Comparison of ENCODE assay signal across 9 mouse cellular contexts in genomic region chr8:70137890-70138289, GRCm38 (mm10). TPM values are rescaled to one million over a fixed set of nuclear protein-coding genes. Genes with fewer than 3 reads are reported as not detected.
DNase-seq lines count a peak whose midpoint lies in the region; ATAC-seq and TF ChIP-seq lines count a peak whose summit lies in the region.
"Had no signal": no experiment of that assay in that cellular context is flagged by ENCODE, and none has a peak within 500 bp of the region (broad histone marks: within the 10 kb centered on the region; RNA-seq: fewer than 3 reads in every experiment).

No protein-coding gene starts in this region.

- H3K9me3 ChIP-seq in kidney, embryonic 16.5 days (ENCODE audit: low read length), result no peaks in the 10 kb centered on the region
- H3K9me3 ChIP-seq in intestine, postnatal 0 days (ENCODE audit: control insufficient read depth), result no peaks in the 10 kb centered on the region
- no peaks in the 10 kb centered on the region for H3K9me3 ChIP-seq in neural tube, embryonic 12.5 days

- no peak for TF ChIP-seq CTCF in embryonic fibroblast, embryonic 13.5 days (IDR thresholded peaks at IDR 0.05; ENCODE audit: borderline replicate concordance, insufficient read depth, low read length)
- no peak for TF ChIP-seq CTCF in intestine, postnatal 0 days (IDR thresholded peaks at IDR 0.05; ENCODE audit: low read depth)

- DNase-seq in kidney, adult 18-20 months, result no peak
- DNase-seq in frontal cortex, postnatal 10 days (ENCODE audit: low spot score in 2 of 2), result no peak
- no peak for DNase-seq in adrenal gland, adult 18-20 months (ENCODE audit: low spot score in 2 of 2)
- no peak for DNase-seq in left cerebral cortex, postnatal 14 days (ENCODE audit: low spot score in 2 of 2)
- DNase-seq: kidney, postnatal 4 days had no signal

- peak overlapping the region; percentile 68 for H3K4me2 ChIP-seq in kidney, embryonic 16.5 days (replicated peaks; ENCODE audit: low read depth, low read length)
- peak overlapping the region; percentile 71 for H3K4me2 ChIP-seq in intestine, postnatal 0 days (replicated peaks; ENCODE audit: low read depth)
- H3K4me2 ChIP-seq in neural tube, embryonic 12.5 days (replicated peaks), result peak overlapping the region; percentile 84

- H3K9ac ChIP-seq in kidney, embryonic 16.5 days (replicated peaks; ENCODE audit: low read length), result no peak overlapping the region
- no peak overlapping the region for H3K9ac ChIP-seq in intestine, postnatal 0 days (ENCODE audit: low read depth, low read length)
- H3K9ac ChIP-seq in neural tube, embryonic 12.5 days, result no peak overlapping the region

- peak overlapping the region; percentile 76 for H3K4me3 ChIP-seq in kidney, embryonic 16.5 days (ENCODE audit: low read length)
- H3K4me3 ChIP-seq in embryonic fibroblast, embryonic 13.5 days (ENCODE audit: insufficient read depth, low read length), result peak overlapping the region; percentile 53; the same call in 1 of the 2 replicates
- no peak overlapping the region for H3K4me3 ChIP-seq in intestine, postnatal 0 days (ENCODE audit: low read depth, low read length)
- no peak overlapping the region for H3K4me3 ChIP-seq in neural tube, embryonic 12.5 days

- no peaks in the 10 kb centered on the region for H3K27me3 ChIP-seq in kidney, embryonic 16.5 days (ENCODE audit: insufficient read depth, low read length)
- H3K27me3 ChIP-seq in intestine, postnatal 0 days (replicated peaks; ENCODE audit: control insufficient read depth, insufficient read depth, low read length), result no peaks in the 10 kb centered on the region
- H3K27me3 ChIP-seq in neural tube, embryonic 12.5 days (replicated peaks), result no peaks in the 10 kb centered on the region

- no peak for ATAC-seq in kidney, embryonic 16.5 days (ENCODE audit: low FRiP score, low TSS enrichment)
- no peak for ATAC-seq in intestine, postnatal 0 days
- no peak for ATAC-seq in neural tube, embryonic 12.5 days (ENCODE audit: low FRiP score, low read depth)

- H3K36me3 ChIP-seq in kidney, embryonic 16.5 days (ENCODE audit: insufficient read depth, low read length), result peaks cover 36% of the 10 kb centered on the region
- H3K36me3 ChIP-seq in intestine, postnatal 0 days (ENCODE audit: control insufficient read depth, insufficient read depth), result peaks cover 48% of the 10 kb centered on the region
- H3K36me3 ChIP-seq in neural tube, embryonic 12.5 days, result peaks cover 49% of the 10 kb centered on the region

- TF ChIP-seq POLR2A in embryonic fibroblast, embryonic 13.5 days (IDR thresholded peaks at IDR 0.05; ENCODE audit: low read depth, low read length), result no peak

- intact Hi-C loops in left cerebral cortex, postnatal 14 days (cut with DNase I), result no loop called here

- WGBS in kidney, embryonic 16.5 days, result 81% methylated on average over 4 of the region's 4 CpGs
- 83% methylated on average over 4 of the region's 4 CpGs for WGBS in intestine, postnatal 0 days
- 82% methylated on average over 4 of the region's 4 CpGs for WGBS in neural tube, embryonic 12.5 days

- H3K27ac ChIP-seq in kidney, embryonic 16.5 days (ENCODE audit: low read length), result no peak overlapping the region
- no peak overlapping the region for H3K27ac ChIP-seq in embryonic fibroblast, embryonic 13.5 days (ENCODE audit: insufficient read depth, low read length)
- no peak overlapping the region for H3K27ac ChIP-seq in intestine, postnatal 0 days (ENCODE audit: low read depth, low read length)
- H3K27ac ChIP-seq in neural tube, embryonic 12.5 days, result no peak overlapping the region

- peaks cover 22% of the 10 kb centered on the region for H3K4me1 ChIP-seq in kidney, embryonic 16.5 days (ENCODE audit: insufficient read depth, low read length)
- 0 out of 2 replicates have a peak, but pooled peaks cover 7% of the 10 kb centered on the region for H3K4me1 ChIP-seq in embryonic fibroblast, embryonic 13.5 days (ENCODE audit: control insufficient read depth, insufficient read depth, low read length)
- peaks cover 6% of the 10 kb centered on the region for H3K4me1 ChIP-seq in intestine, postnatal 0 days (replicated peaks; ENCODE audit: control insufficient read depth, insufficient read depth, low read length)
- H3K4me1 ChIP-seq in neural tube, embryonic 12.5 days, result peaks cover 23% of the 10 kb centered on the region

RNA-seq across cellular contexts. Expression of gene Rfxank, which starts 1.1 kb away (rescaled TPM):
- 20.4 and 21.7 TPM in 2 replicates for polyA plus RNA-seq in kidney, embryonic 16.5 days (2015; fragmentation: Nextera tagmentation; extraction: Ambion mirVana)
- 7.4 and 10.1 TPM in 2 replicates for polyA plus RNA-seq in embryonic fibroblast, embryonic 13.5 days (2011; ENCODE audit: insufficient read length, low read depth, missing spikeins)
- 11.1 and 11.2 TPM in 2 replicates for polyA plus RNA-seq in intestine, postnatal 0 days (2015; fragmentation: Nextera tagmentation; extraction: Ambion mirVana)
- 16.5 and 17.2 TPM in 2 replicates for polyA plus RNA-seq in neural tube, embryonic 12.5 days (2016; fragmentation: Nextera tagmentation; extraction: Ambion mirVana)
- total RNA-seq in adrenal gland, adult 18-20 months (2021), result 10 to 100 TPM; 13.0 to 17.4 TPM
- total RNA-seq in left cerebral cortex, postnatal 14 days (2021), result 1 to 10 TPM; 9.2 to 9.6 TPM

RNA-seq across cellular contexts. Expression of gene Borcs8, which starts 1.4 kb away (rescaled TPM):
- polyA plus RNA-seq in kidney, embryonic 16.5 days (2015; fragmentation: Nextera tagmentation; extraction: Ambion mirVana), result 58.3 and 58.6 TPM in 2 replicates
- 59.2 and 65.3 TPM in 2 replicates for polyA plus RNA-seq in embryonic fibroblast, embryonic 13.5 days (2011; ENCODE audit: insufficient read length, low read depth, missing spikeins)
- 29.2 and 32.5 TPM in 2 replicates for polyA plus RNA-seq in intestine, postnatal 0 days (2015; fragmentation: Nextera tagmentation; extraction: Ambion mirVana)
- 44.9 and 49.1 TPM in 2 replicates for polyA plus RNA-seq in neural tube, embryonic 12.5 days (2016; fragmentation: Nextera tagmentation; extraction: Ambion mirVana)
- total RNA-seq in adrenal gland, adult 18-20 months (2021), result 10 to 100 TPM; 54.8 to 59.2 TPM
- total RNA-seq in left cerebral cortex, postnatal 14 days (2021), result 10 to 100 TPM; 44.3 to 48.7 TPM

RNA-seq across cellular contexts. Expression of gene Mef2b, which starts 1.6 kb away (rescaled TPM):
- polyA plus RNA-seq in kidney, embryonic 16.5 days (2015; fragmentation: Nextera tagmentation; extraction: Ambion mirVana), result 0.24 and 0.49 TPM in 2 replicates
- polyA plus RNA-seq in embryonic fibroblast, embryonic 13.5 days (2011; ENCODE audit: insufficient read length, low read depth, missing spikeins), result not detected in 2 replicates
- polyA plus RNA-seq in intestine, postnatal 0 days (2015; fragmentation: Nextera tagmentation; extraction: Ambion mirVana), result 0.12 TPM in 1 of 2 replicates, not detected in the other
- polyA plus RNA-seq in neural tube, embryonic 12.5 days (2016; fragmentation: Nextera tagmentation; extraction: Ambion mirVana), result 0.29 and 0.38 TPM in 2 replicates
- total RNA-seq in adrenal gland, adult 18-20 months (2021), result under 1 TPM; 0.48 to 0.99 TPM
- not detected for total RNA-seq in left cerebral cortex, postnatal 14 days (2021)

RNA-seq across cellular contexts. Expression of gene Nr2c2ap, which starts 6.8 kb away (rescaled TPM):
- 32.2 and 35.2 TPM in 2 replicates for polyA plus RNA-seq in kidney, embryonic 16.5 days (2015; fragmentation: Nextera tagmentation; extraction: Ambion mirVana)
- 13.4 and 14.4 TPM in 2 replicates for polyA plus RNA-seq in embryonic fibroblast, embryonic 13.5 days (2011; ENCODE audit: insufficient read length, low read depth, missing spikeins)
- polyA plus RNA-seq in intestine, postnatal 0 days (2015; fragmentation: Nextera tagmentation; extraction: Ambion mirVana), result 44.0 and 44.1 TPM in 2 replicates
- polyA plus RNA-seq in neural tube, embryonic 12.5 days (2016; fragmentation: Nextera tagmentation; extraction: Ambion mirVana), result 29.2 and 32.0 TPM in 2 replicates
- 10 to 100 TPM; 19.0 to 24.0 TPM for total RNA-seq in adrenal gland, adult 18-20 months (2021)
- 10 to 100 TPM; 25.5 to 28.1 TPM for total RNA-seq in left cerebral cortex, postnatal 14 days (2021)

RNA-seq across cellular contexts. Expression of gene Ncan, which starts 17.2 kb away (rescaled TPM):
- polyA plus RNA-seq in kidney, embryonic 16.5 days (2015; fragmentation: Nextera tagmentation; extraction: Ambion mirVana), result 0.10 and 0.31 TPM in 2 replicates
- 0.33 TPM in 1 of 2 replicates, not detected in the other for polyA plus RNA-seq in embryonic fibroblast, embryonic 13.5 days (2011; ENCODE audit: insufficient read length, low read depth, missing spikeins)
- polyA plus RNA-seq in intestine, postnatal 0 days (2015; fragmentation: Nextera tagmentation; extraction: Ambion mirVana), result 0.31 and 0.39 TPM in 2 replicates
- 88.8 and 93.9 TPM in 2 replicates for polyA plus RNA-seq in neural tube, embryonic 12.5 days (2016; fragmentation: Nextera tagmentation; extraction: Ambion mirVana)
- 1 to 10 TPM in 1 of 2 experiments, under 1 TPM in 1; 0.13 to 2.6 TPM for total RNA-seq in adrenal gland, adult 18-20 months (2021)
- 100 to 1,000 TPM; 342 to 344 TPM for total RNA-seq in left cerebral cortex, postnatal 14 days (2021)

Comparison
In these comparisons a context has a peak if more than half of its experiments do, and no peak if none do; other contexts are left out.
1. H3K4me3 ChIP-seq: peak in kidney, embryonic 16.5 days (single experiment) and embryonic fibroblast, embryonic 13.5 days (single experiment); none in intestine, postnatal 0 days (single experiment) and neural tube, embryonic 12.5 days (single experiment).
2. Peak in every context shown above with its lines, with median percentiles within 50 percentile points of each other: H3K4me2 ChIP-seq.